Mouse (Mus musculus): ENCODE data around the gene Dnmbp. TPM values are rescaled to one million over a fixed set of nuclear protein-coding genes. Genes with fewer than 3 reads are reported as not detected.

Gene Dnmbp
- total and polyA plus RNA-seq, 3 experiments, result 5.4 to 9.4 TPM; not detected in 1

- Histone ChIP-seq H3K4me3 (ENCODE audit: control insufficient read depth in 1 of 2, insufficient read depth in 1 of 2, low read depth in 2 of 2, low read length in 2 of 2) (no peak overlapping the region), H3K9ac (ENCODE audit: control insufficient read depth, low read depth, low read length, poor library complexity, severe bottlenecking) (no peak overlapping the region), H3K27ac (ENCODE audit: control insufficient read depth, low read depth, low read length) (no peak overlapping the region), H3K79me2 (ENCODE audit: control insufficient read depth, insufficient read depth, low read length, poor library complexity) (no peaks in the 10 kb centered on the region), H3K4me1 (ENCODE audit: control insufficient read depth in 1 of 2, insufficient read depth in 2 of 2, low read length in 2 of 2) (no peaks in the 10 kb centered on the region), H3K27me3 (ENCODE audit: control insufficient read depth in 1 of 2, insufficient read depth in 2 of 2, low read length in 2 of 2) (peaks cover 0 to 7% of the 10 kb centered on the region in 2 experiments; a peak in 3 of 4 replicates), H3K9me3 (replicated peaks; ENCODE audit: insufficient read depth, low read length) (no peaks in the 10 kb centered on the region), H3K36me3 (ENCODE audit: control insufficient read depth in 1 of 2, insufficient read depth in 2 of 2, low read length in 2 of 2) (no peaks in the 10 kb centered on the region)
- peak; percentile 51 for DNase-seq (ENCODE audit: low read depth, low spot score)
- TF ChIP-seq TAL1 (IDR thresholded peaks at IDR 0.05; ENCODE audit: low read length), result no peak
- TF ChIP-seq UBTF (IDR thresholded peaks at IDR 0.05; ENCODE audit: borderline replicate concordance, insufficient read depth, low read depth, low read length), result no peak
- no peak for TF ChIP-seq NRF1 (IDR thresholded peaks at IDR 0.05; ENCODE audit: insufficient read depth, low read depth, low read length, poor library complexity, severe bottlenecking)
- TF ChIP-seq ZNF384 (IDR thresholded peaks at IDR 0.05; ENCODE audit: low read depth, low read length), result no peak
- TF ChIP-seq RCOR1 (IDR thresholded peaks at IDR 0.05; ENCODE audit: low read depth, low read length), result no peak
- TF ChIP-seq TCF12 (IDR thresholded peaks at IDR 0.05; ENCODE audit: low read depth, low read length), result no peak
- no peak for TF ChIP-seq MXI1 (IDR thresholded peaks at IDR 0.05; ENCODE audit: low read depth, low read length)
- TF ChIP-seq MAFK (IDR thresholded peaks at IDR 0.05; ENCODE audit: borderline replicate concordance, low read depth, low read length), result no peak
- TF ChIP-seq ELF1 (IDR thresholded peaks at IDR 0.05; ENCODE audit: low read depth, low read length), result no peak
- TF ChIP-seq ETS1 (IDR thresholded peaks at IDR 0.05; ENCODE audit: low read depth, low read length), result no peak
- no peak for TF ChIP-seq POLR2AphosphoS2 (IDR thresholded peaks at IDR 0.05; ENCODE audit: low read length)
- TF ChIP-seq ZC3H11A (IDR thresholded peaks at IDR 0.05; ENCODE audit: low read depth, low read length), result no peak
- no peak for TF ChIP-seq USF2 (IDR thresholded peaks at IDR 0.05; ENCODE audit: borderline replicate concordance in 1 of 2, insufficient read depth in 1 of 2, low read depth in 1 of 2, low read length in 2 of 2)
- TF ChIP-seq SMC3 (IDR thresholded peaks at IDR 0.05; ENCODE audit: low read depth, low read length), result no peak
- TF ChIP-seq EP300 (IDR thresholded peaks at IDR 0.05; ENCODE audit: low read depth in 1 of 2, low read length in 2 of 2), result no peak
- no peak for TF ChIP-seq GABPA (IDR thresholded peaks at IDR 0.05; ENCODE audit: low read depth, low read length)
Observed at GRCm38 (mm10) chr19:43949111-43949810, 9.3 kb upstream of the Dnmbp start.

DNA sequence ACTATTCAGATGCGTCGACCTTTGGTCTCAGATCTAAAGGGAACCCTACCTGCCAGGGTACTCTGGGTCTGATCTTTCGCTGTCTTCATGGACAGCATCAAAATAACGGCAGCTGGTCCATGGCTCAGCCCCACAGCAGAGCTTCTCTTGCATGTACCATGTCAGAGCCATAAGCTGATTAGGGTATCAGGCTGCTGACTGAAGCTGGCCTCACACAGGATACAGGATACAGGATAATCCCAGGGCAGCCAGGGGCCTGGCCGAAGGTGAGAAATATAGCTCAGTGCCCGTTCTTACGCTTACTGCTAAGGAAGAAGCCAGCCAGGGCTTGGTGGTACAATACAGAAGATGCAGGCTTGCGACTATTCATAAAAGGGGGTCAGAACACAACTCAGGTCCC lies 4.6 kb upstream of the Dnmbp start:
- peaks cover 0 to 7% of the 10 kb centered on the region in 2 experiments; a peak in 3 of 4 replicates for H3K27me3 ChIP-seq (ENCODE audit: control insufficient read depth in 1 of 2, insufficient read depth in 2 of 2, low read length in 2 of 2)
- no peaks in the 10 kb centered on the region for H3K9me3 ChIP-seq (replicated peaks; ENCODE audit: insufficient read depth, low read length)
- H3K9ac ChIP-seq (ENCODE audit: control insufficient read depth, low read depth, low read length, poor library complexity, severe bottlenecking), result no peak overlapping the region
- peaks cover 0 to 3% of the 10 kb centered on the region in 2 experiments; a peak in 1 of 4 replicates for H3K4me1 ChIP-seq (ENCODE audit: control insufficient read depth in 1 of 2, insufficient read depth in 2 of 2, low read length in 2 of 2)
- no peak overlapping the region for H3K4me3 ChIP-seq (ENCODE audit: control insufficient read depth in 1 of 2, insufficient read depth in 1 of 2, low read depth in 2 of 2, low read length in 2 of 2)
- H3K27ac ChIP-seq (ENCODE audit: control insufficient read depth, low read depth, low read length), result no peak overlapping the region
- H3K79me2 ChIP-seq (ENCODE audit: control insufficient read depth, insufficient read depth, low read length, poor library complexity), result no peaks in the 10 kb centered on the region; the same call in 1 of the 2 replicates
- TF ChIP-seq TAL1 (IDR thresholded peaks at IDR 0.05; ENCODE audit: low read length) (no peak), NELFE (IDR thresholded peaks at IDR 0.05; ENCODE audit: low read depth, low read length) (no peak), MEF2A (IDR thresholded peaks at IDR 0.05; ENCODE audit: extremely low read depth, insufficient replicate concordance, low read depth, low read length, poor library complexity, severe bottlenecking) (no peak), USF1 (IDR thresholded peaks at IDR 0.05; ENCODE audit: low read depth, low read length) (no peak), ELF1 (IDR thresholded peaks at IDR 0.05; ENCODE audit: low read depth, low read length) (no peak)
- peaks cover 0 to 3% of the 10 kb centered on the region in 2 experiments; a peak in 1 of 4 replicates for H3K36me3 ChIP-seq (ENCODE audit: control insufficient read depth in 1 of 2, insufficient read depth in 2 of 2, low read length in 2 of 2)
- no peak for DNase-seq (ENCODE audit: low read depth, low spot score)

Measured in MEL (cell line).